Comparison of ENCODE assay signal across 10 mouse cellular contexts in the genomic region with DNA sequence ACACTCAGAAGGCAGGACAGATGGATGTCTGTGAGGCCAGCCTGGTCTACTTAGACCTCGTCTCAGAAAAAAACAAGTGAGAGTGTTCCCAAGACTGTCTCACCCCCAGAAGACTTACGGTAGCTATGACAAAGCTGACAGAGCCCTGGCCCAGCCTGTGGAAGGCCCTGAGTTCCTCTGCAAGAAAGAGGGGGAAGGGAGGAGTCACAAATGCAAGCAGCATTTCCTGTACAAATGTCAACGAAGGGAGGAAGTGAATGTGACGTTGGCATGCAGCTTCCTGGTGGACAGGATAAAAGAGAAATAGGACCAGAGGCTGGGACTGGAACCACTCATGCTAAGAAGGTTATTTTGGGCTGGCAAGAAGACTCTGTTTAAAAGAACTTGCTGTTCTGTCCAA. TPM values are rescaled to one million over a fixed set of nuclear protein-coding genes. Genes with fewer than 3 reads are reported as not detected.
A peak's percentile ranks its signal among the peaks of the same experiment; 100 is the strongest.
DNase-seq lines count a peak whose midpoint lies in the region; ATAC-seq and TF ChIP-seq lines count a peak whose summit lies in the region.
"Had no signal": no experiment of that assay in that cellular context is flagged by ENCODE, and none has a peak within 500 bp of the region (broad histone marks: within the 10 kb centered on the region; RNA-seq: fewer than 3 reads in every experiment).

No protein-coding gene starts in this region.

- intact Hi-C loops in left cerebral cortex, adult 2 months (cut with DNase I) = no loop called here

- H3K4me3 ChIP-seq in G1E (ENCODE audit: low read depth, low read length) (peak overlapping the region; percentile 5; the same call in 1 of the 2 replicates), macrophage (ENCODE audit: inconsistent target) (peak overlapping the region; percentile 17; the same call in 1 of the 2 replicates)
- H3K4me3 ChIP-seq in left cerebral cortex, adult 2 months = no peak overlapping the region
- H3K4me3 ChIP-seq: heart, embryonic 13.5 days; midbrain, embryonic 13.5 days had no signal

- H3K36me3 ChIP-seq in G1E (replicated peaks) (peaks cover 13% of the 10 kb centered on the region), macrophage (ENCODE audit: inconsistent target) (no peaks in the 10 kb centered on the region)
- H3K36me3 ChIP-seq: heart, embryonic 13.5 days; midbrain, embryonic 13.5 days had no signal

- TF ChIP-seq CTCF in G1E (IDR thresholded peaks at IDR 0.05; ENCODE audit: low read depth, low read length) = no peak
- no peak for TF ChIP-seq CTCF in left cerebral cortex, adult 2 months (IDR thresholded peaks at IDR 0.05)

- H3K9me3 ChIP-seq in G1E (replicated peaks) = peaks cover 7% of the 10 kb centered on the region
- H3K9me3 ChIP-seq: heart, embryonic 13.5 days; midbrain, embryonic 13.5 days had no signal

- peak; percentile 15 for ATAC-seq in G1E (ENCODE audit: extremely low read depth, insufficient number of reproducible peaks, low FRiP score, poor library complexity, severe bottlenecking)
- ATAC-seq: midbrain, embryonic 13.5 days had no signal

- peaks cover 68% of the 10 kb centered on the region for H3K4me1 ChIP-seq in G1E (ENCODE audit: insufficient read depth, low read depth, low read length)

- peak overlapping the region; percentile 87 for H3K27ac ChIP-seq in macrophage
- H3K27ac ChIP-seq in left cerebral cortex, adult 2 months = no peak overlapping the region
- H3K27ac ChIP-seq: heart, embryonic 13.5 days; midbrain, embryonic 13.5 days had no signal

- 5% methylated on average over 4 of the region's 4 CpGs for WGBS in macrophage (ENCODE audit: missing documents)

- DNase-seq in 416B (ENCODE audit: low read depth) (peak; percentile 75), G1E (ENCODE audit: low spot score) (peak; percentile 53), adipocyte (ENCODE audit: low spot score) (no peak)
- DNase-seq in kidney, postnatal 10 days = peak; percentile 50
- no peak for DNase-seq in cerebellum, postnatal 25 days
- DNase-seq in right cerebral cortex, postnatal 10 days (ENCODE audit: low spot score in 2 of 2) = no peak
- no peak for DNase-seq in left cerebral cortex, adult 2 months (ENCODE audit: extremely low spot score in 1 of 2, low spot score in 2 of 2)

- H3K27me3 ChIP-seq in G1E (ENCODE audit: insufficient read depth, low read length) = peaks cover 3% of the 10 kb centered on the region; the same call in 1 of the 2 replicates
- H3K27me3 ChIP-seq: heart, embryonic 13.5 days; midbrain, embryonic 13.5 days had no signal

- no peaks in the 10 kb centered on the region for H3K79me2 ChIP-seq in macrophage (ENCODE audit: inconsistent target)

RNA-seq across cellular contexts. Expression of a gene that starts 31.6 kb away (rescaled TPM):
- total RNA-seq in G1E (2014; fragmentation: Nextera tagmentation) = 169 and 193 TPM in 2 replicates
- 58.4 and 60.8 TPM in 2 replicates for total RNA-seq in G1E (2017)
- 59.3 and 79.8 TPM in 2 replicates for polyA plus RNA-seq in G1E (2012)
- 10 to 100 TPM; 27.1 to 54.6 (median 36.2) TPM for total RNA-seq in macrophage (2018; cell fraction: chromatin; rRNA removed)
- total RNA-seq in macrophage (2018; cell fraction: cytosol; rRNA removed) = 10 to 100 TPM; 20.1 to 36.2 (median 26.9) TPM
- total RNA-seq in macrophage (2018; cell fraction: nucleus; rRNA removed) = 10 to 100 TPM; 25.9 to 49.7 (median 32.6) TPM
- polyA plus RNA-seq in macrophage (2018) = 24.1 to 61.1 TPM (median 29.0 TPM) in 3 replicates
- 10 to 100 TPM; 51.1 to 51.9 TPM for total RNA-seq in left cerebral cortex, adult 2 months (2021)

RNA-seq across cellular contexts. Expression of a gene that starts 59.1 kb away (rescaled TPM):
- not detected in 2 replicates for total RNA-seq in G1E (2014; fragmentation: Nextera tagmentation)
- not detected in 2 replicates for total RNA-seq in G1E (2017)
- not detected in 2 replicates for polyA plus RNA-seq in G1E (2012)
- not detected for total RNA-seq in macrophage (2018; cell fraction: chromatin; rRNA removed)
- total RNA-seq in macrophage (2018; cell fraction: cytosol; rRNA removed) = under 1 TPM in 4 of 26 experiments, not detected in 22; 0.05 to 0.11 (median 0.08) TPM
- total RNA-seq in macrophage (2018; cell fraction: nucleus; rRNA removed) = not detected
- polyA plus RNA-seq in macrophage (2018) = not detected in 3 replicates
- 1 to 10 TPM; 4.8 to 5.5 TPM for total RNA-seq in left cerebral cortex, adult 2 months (2021)

Comparison
In these comparisons a context has a peak if more than half of its experiments do, and no peak if none do; other contexts are left out.
1. DNase-seq: peak in 416B (single experiment), G1E (single experiment) and kidney, postnatal 10 days (single experiment); none in cerebellum, postnatal 25 days (0 of 2), right cerebral cortex, postnatal 10 days (0 of 2), adipocyte (single experiment) and left cerebral cortex, adult 2 months (0 of 2).
2. RNA of a gene that starts 59.1 kb away (total RNA-seq): 4.8 to 5.5 TPM in left cerebral cortex, adult 2 months; not detected in G1E; every median in the first group is over 4 times any median in the second.